Mouse (Mus musculus) kidney, adult 2 months (tissue): ENCODE results near the gene Tcl1b1. TPM values are rescaled to one million over a fixed set of nuclear protein-coding genes. Genes with fewer than 3 reads are reported as not detected.
"Not testable (repeated sequence)": the region's sequence is repeated elsewhere in the genome, so short reads cannot be mapped to it uniquely, and the experiment has no call there.

ENCODE experiments used
- DNase-seq: peaks from one replicate; pipeline ENCODE4 v3.0.0; 2021
- H3K27ac ChIP-seq: fragments of 200-500 bp; 2 replicates; pipeline ENCODE4 v1.5.1; 2012; ENCODE audit warnings: low read depth, low read length, control low read depth, inconsistent platforms; ENCODE audit not compliant: insufficient read depth
- H3K27me3 ChIP-seq: fragments of 200-500 bp; replicated peaks from 2 replicates; pipeline ENCODE4 v1.6.1; 2012; ENCODE audit warnings: mild to moderate bottlenecking, moderate library complexity, low read length, inconsistent platforms; ENCODE audit not compliant: control insufficient read depth, insufficient read depth
- H3K36me3 ChIP-seq: fragments of 200-500 bp; 2 replicates; pipeline ENCODE4 v1.6.1; 2012; ENCODE audit warnings: mild to moderate bottlenecking, moderate library complexity, low read length, inconsistent platforms; ENCODE audit not compliant: control insufficient read depth, insufficient read depth
- H3K4me1 ChIP-seq: fragments of 200-500 bp; 2 replicates; pipeline ENCODE4 v1.6.1; 2011; ENCODE audit warnings: low read length; ENCODE audit not compliant: control insufficient read depth, insufficient read depth
- H3K4me3 ChIP-seq: fragments of 200-500 bp; 2 replicates; pipeline ENCODE4 v1.5.1; 2011; ENCODE audit warnings: mild to moderate bottlenecking, low read depth, low read length, control low read depth; ENCODE audit not compliant: insufficient read depth
- CTCF ChIP-seq: fragments of 200-500 bp; conservative IDR thresholded peaks from 2 replicates; pipeline ENCODE4 v1.5.1; 2011; ENCODE audit warnings: low read depth, mild to moderate bottlenecking, control low read depth, low read length, moderate library complexity, mixed read lengths; ENCODE audit not compliant: insufficient read depth, insufficient read length
- POLR2A ChIP-seq: fragments of 200-500 bp; IDR thresholded peaks from one replicate; pipeline ENCODE4 v1.6.1; 2011; ENCODE audit warnings: low read depth, low read length, control low read depth
- WGBS: fragments of 180-500 bp; shearing (Covaris S2); methylation state at CpG from one replicate; pipeline ENCODE4 v1.1.7; 2018; 5-methylcytosine and 5-hydroxymethylcytosine counted together
- polyA plus RNA-seq: library from polyadenylated mRNA; depleted of rRNA; stranded (reverse); fragments of >200 nt; gene quantifications from 2 replicates; pipeline ENCODE4 v1.2.3, GENCODE M21; 2012; rRNA removed

The Tcl1b1 gene
- polyA plus RNA-seq, 1 experiment = not detected

DNA sequence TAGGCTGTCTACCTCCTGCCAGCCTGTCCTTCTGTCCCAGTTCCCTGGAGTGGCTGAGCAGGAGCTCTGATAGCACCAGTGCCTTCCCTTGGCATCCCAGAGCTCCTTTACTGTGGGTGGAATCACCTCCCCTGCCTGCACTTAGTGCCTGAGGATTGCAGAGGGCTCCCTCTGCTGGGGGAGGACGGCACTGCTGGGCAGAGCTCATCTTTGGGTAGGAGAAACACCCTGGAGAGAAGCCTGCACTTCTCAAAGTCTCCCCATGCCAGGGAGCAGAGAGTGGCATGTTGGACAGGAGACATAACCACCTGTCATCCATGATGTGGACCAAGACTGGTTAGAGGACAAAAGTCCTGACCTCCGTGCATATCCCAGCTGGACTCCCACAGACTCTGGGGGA lies 29.5 kb downstream of the Tcl1b1 start:
- not testable (repeated sequence) for H3K4me3 ChIP-seq, H3K27ac ChIP-seq, H3K27me3 ChIP-seq, H3K36me3 ChIP-seq, H3K4me1 ChIP-seq
- 48% methylated on average over 2 of the region's 2 CpGs for WGBS
- DNase-seq = peak; percentile 8

DNA sequence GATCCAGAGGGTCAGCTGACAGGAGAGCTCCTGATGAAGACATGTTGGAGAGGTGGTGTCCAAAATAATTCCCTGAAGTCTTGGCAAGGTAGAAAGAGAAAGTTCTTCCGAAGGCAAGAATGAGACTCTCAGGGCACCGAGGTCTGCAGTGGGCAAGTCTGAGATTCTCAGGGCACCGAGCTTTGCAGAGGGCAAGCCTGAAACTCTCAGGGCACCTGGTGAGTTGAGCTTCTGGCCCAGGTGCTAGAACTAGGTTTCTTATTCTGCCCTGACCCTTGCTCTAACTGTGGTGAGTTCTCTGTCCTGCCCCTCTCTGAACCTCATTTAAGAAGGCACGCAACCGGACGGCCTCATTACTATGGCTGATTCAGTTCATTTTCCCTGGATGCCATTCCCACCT lies 31.3 kb downstream of the Tcl1b1 start, which contains the start of gene Tcl1b3:
Gene Tcl1b3, plus strand, starts transcription at position 301 of the 400 bp plus-strand sequence.
- H3K4me1 ChIP-seq, H3K4me3 ChIP-seq, H3K27ac ChIP-seq, DNase-seq, H3K36me3 ChIP-seq, H3K27me3 ChIP-seq: not testable (repeated sequence)
- WGBS = 89% methylated on average over 6 of the region's 6 CpGs

DNA sequence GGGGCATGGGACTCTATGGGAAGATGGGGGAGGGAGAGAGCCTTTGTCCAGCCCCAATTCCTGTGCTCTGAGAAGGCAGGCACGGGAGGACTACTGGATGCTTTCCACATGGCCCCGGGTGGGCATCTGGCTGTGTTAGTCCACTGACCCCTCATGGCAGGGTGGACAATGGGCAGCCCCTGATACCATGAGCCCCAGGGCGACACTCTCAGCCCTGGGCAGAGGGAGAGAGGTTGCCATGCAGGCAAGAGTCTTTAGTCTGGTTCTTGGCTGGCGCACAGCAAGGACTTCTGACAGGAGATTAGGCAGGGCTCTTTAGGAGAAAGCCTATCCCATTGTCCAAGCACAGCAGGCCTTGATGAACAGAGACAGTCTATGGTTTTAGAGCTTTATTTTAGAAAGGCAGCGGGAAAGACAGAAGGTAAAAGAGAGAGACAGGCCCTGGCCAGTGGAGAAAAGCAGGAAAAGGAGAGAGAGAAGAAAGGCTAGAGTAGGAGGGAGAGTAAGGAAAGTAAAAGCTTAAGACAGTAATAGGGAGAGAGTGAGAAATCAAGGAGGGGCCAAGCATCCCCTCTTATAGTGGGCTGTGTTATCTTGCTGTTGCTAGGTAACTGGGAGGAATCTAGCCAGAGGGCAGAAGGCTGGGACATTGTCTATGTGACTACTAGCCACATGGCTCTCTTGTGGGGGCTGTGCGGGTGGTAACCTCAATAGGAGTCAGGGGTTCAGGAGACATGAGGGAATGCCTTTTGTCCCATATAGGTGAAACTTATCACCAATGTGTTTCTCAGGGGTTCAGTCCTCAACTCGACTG lies 40.4 kb downstream of the Tcl1b1 start:
- not testable (repeated sequence) for H3K36me3 ChIP-seq, H3K27me3 ChIP-seq, H3K4me1 ChIP-seq, H3K27ac ChIP-seq, DNase-seq, H3K4me3 ChIP-seq
- 72% methylated on average over 7 of the region's 7 CpGs for WGBS

DNA sequence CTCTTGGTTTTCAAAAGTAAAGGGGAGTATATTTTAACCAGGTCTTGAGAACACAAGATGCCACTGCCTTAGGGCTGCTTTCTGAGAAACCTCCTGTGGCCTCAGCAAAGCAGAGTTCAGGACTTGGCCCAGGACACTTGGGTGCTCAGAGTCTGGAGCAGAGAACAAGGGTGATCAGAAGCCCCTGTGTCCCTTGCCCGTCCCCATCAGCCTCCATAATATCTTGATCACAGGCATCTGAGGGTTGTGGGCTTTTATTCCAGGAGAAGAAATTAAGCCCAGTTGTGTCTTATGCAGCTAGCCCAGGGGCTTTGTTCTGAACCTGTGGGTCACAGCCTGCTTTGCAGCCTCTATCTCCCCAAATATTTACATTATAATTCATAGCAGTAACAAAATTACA lies 42.2 kb downstream of the Tcl1b1 start, which contains the start of gene Tcl1b4:
Gene Tcl1b4, plus strand, starts transcription at position 301 of the 400 bp plus-strand sequence.
- not testable (repeated sequence) for H3K36me3 ChIP-seq, H3K27me3 ChIP-seq, H3K4me1 ChIP-seq, DNase-seq, H3K27ac ChIP-seq, H3K4me3 ChIP-seq
- WGBS = 87% methylated on average over 1 of the region's 1 CpGs

DNA sequence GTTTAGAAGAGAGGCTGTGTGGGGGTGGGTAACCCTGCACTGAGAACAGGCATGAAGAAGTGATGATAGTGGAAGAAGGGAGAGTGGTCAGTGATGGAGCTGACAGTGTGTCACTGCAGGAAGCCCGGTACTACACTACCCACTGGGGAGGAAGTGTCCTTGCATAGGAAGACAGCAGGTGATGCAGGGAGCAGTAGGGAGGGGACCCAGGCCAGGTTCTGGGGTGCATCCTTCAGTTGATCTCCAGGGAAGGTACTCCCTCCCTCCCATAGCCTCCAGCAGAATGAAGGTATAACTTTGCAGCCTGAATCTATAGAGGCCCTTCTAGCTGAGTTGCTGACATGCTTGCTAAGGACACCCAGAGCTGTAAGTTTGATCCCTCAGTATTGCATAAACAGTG lies 47.6 kb downstream of the Tcl1b1 start:
- H3K4me1 ChIP-seq = no peaks in the 10 kb centered on the region
- H3K36me3 ChIP-seq = no peaks in the 10 kb centered on the region
- no peaks in the 10 kb centered on the region for H3K27me3 ChIP-seq
- no peak for TF ChIP-seq POLR2A
- no peak for TF ChIP-seq CTCF
- H3K27ac ChIP-seq = no peak overlapping the region
- no peak for DNase-seq
- 53% methylated on average over 1 of the region's 1 CpGs for WGBS
- no peak overlapping the region for H3K4me3 ChIP-seq

DNA sequence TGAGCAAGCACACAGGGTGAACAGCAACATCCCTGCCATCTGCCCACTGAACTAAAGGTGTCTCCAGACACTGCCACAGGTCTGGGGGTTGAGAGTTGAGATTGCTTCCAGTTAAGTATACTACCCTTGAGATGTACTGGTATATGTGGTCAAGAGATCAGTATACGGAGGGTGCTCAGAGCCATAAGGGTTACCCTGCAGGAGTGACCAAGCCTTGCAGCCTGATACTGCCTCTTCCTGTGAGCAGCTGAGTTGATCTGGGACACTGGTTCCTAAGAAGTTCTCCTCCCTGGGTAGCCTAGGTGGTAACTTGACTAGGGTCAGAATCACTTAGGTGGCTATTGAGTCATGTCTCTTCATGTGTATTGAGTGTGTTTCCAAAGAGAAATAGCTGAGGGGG lies 49.0 kb downstream of the Tcl1b1 start:
- H3K27ac ChIP-seq = no peak overlapping the region
- WGBS = 94% methylated on average over 1 of the region's 1 CpGs
- no peaks in the 10 kb centered on the region for H3K4me1 ChIP-seq
- no peaks in the 10 kb centered on the region for H3K27me3 ChIP-seq
- no peak overlapping the region for H3K4me3 ChIP-seq
- DNase-seq = no peak
- TF ChIP-seq CTCF = no peak
- TF ChIP-seq POLR2A = no peak
- no peaks in the 10 kb centered on the region for H3K36me3 ChIP-seq

DNA sequence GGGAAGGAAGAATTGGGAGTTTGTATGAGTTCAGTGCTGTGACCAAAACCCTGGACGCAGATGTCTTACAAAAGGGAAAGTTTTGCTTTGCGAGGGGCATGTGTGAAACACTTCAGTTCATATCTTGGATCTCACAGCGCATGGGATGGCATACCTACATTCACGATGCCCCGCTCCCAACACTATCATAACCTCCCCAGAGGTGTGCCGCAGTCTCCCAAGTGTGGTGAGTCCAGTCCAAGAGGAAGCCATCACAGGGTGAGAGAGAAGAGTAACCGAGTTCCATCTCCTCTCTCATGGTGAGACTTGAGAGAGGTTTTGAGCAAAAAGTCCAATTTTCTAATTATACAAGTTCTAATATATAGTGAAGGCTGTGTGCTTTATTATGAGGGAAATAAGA lies 49.7 kb downstream of the Tcl1b1 start:
- DNase-seq = no peak
- H3K27ac ChIP-seq = no peak overlapping the region
- no peaks in the 10 kb centered on the region for H3K4me1 ChIP-seq
- 94% methylated on average over 7 of the region's 7 CpGs for WGBS
- no peak overlapping the region for H3K4me3 ChIP-seq
- no peaks in the 10 kb centered on the region for H3K36me3 ChIP-seq
- TF ChIP-seq CTCF = no peak
- TF ChIP-seq POLR2A = no peak
- no peaks in the 10 kb centered on the region for H3K27me3 ChIP-seq

Other genes with a start within 250 kb of the Tcl1b1 start
- gene Syne3, start 149.9 kb upstream of the Tcl1b1 start, polyA plus RNA-seq = 2.7 and 3.1 TPM in 2 replicates
- gene Glrx5, start 127.0 kb upstream of the Tcl1b1 start, polyA plus RNA-seq = 138 and 139 TPM in 2 replicates
- gene Tcl1b2, start 13.7 kb upstream of the Tcl1b1 start, polyA plus RNA-seq = not detected in 2 replicates
- not detected in 2 replicates for gene Tcl1b5, start 16.7 kb downstream of the Tcl1b1 start, polyA plus RNA-seq
- gene Tcl1b3, start 31.4 kb downstream of the Tcl1b1 start, polyA plus RNA-seq = not detected in 2 replicates
- not detected in 2 replicates for gene Tcl1b4, start 42.3 kb downstream of the Tcl1b1 start, polyA plus RNA-seq
- gene Tcl1, start 63.1 kb downstream of the Tcl1b1 start, polyA plus RNA-seq = not detected in 2 replicates
- not detected in 2 replicates for gene Tunar, start 174.2 kb downstream of the Tcl1b1 start, polyA plus RNA-seq